Mouse (Mus musculus): ENCODE results near the gene Mrpl36. TPM values are rescaled to one million over a fixed set of nuclear protein-coding genes. Genes with fewer than 3 reads are reported as not detected.

Mrpl36 gene
- polyA plus RNA-seq, 1 experiment from 2014 or later, result 119 TPM

- 88% methylated on average over 9 of the region's 9 CpGs for WGBS
- DNase-seq (ENCODE audit: low spot score), result no peak
- H3K27me3 ChIP-seq (ENCODE audit: control insufficient read depth, insufficient read depth, low read length), result no peaks in the 10 kb centered on the region
- H3K9me3 ChIP-seq (ENCODE audit: control insufficient read depth, low read length), result no peaks in the 10 kb centered on the region
- no peak for ATAC-seq (replicated peaks; ENCODE audit: low FRiP score)
- H3K36me3 ChIP-seq (ENCODE audit: control insufficient read depth, insufficient read depth, low read length), result no peaks in the 10 kb centered on the region
- no peak overlapping the region for H3K4me3 ChIP-seq (ENCODE audit: low read depth, low read length)
- no peak overlapping the region for H3K27ac ChIP-seq (ENCODE audit: low read depth, low read length)
- no peaks in the 10 kb centered on the region for H3K4me1 ChIP-seq (replicated peaks; ENCODE audit: control insufficient read depth, insufficient read depth, low read length)
- no peak overlapping the region for H3K9ac ChIP-seq (ENCODE audit: low read length)
- no peak overlapping the region for H3K4me2 ChIP-seq (ENCODE audit: low read depth, low read length, severe bottlenecking)
Measured at GRCm38 (mm10) chr13:73350741-73351140, 22.4 kb downstream of the Mrpl36 start.

DNA sequence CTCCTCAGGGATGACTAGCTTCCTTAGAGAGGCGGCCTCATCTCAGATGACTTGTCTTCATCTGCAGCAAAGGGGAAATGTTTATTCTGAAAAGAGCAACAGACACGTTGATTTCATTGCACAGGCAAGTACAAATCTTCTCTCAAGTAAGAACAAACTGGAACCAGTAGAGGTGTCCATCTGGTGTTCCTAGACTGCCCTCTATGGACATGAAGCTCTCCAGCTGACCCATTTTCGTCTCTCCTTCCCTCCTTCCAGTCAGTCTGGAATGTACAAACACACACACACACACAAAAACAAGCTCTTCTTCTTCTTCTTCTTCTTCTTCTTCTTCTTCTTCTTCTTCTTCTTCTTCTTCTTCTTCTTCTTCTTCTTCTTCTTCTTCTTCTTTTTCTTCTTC is 23.6 kb downstream of the Mrpl36 start:
- no peak overlapping the region for H3K9ac ChIP-seq (ENCODE audit: low read length)
- 70% methylated on average over 3 of the region's 3 CpGs for WGBS
- ATAC-seq (replicated peaks; ENCODE audit: low FRiP score), result no peak

DNA sequence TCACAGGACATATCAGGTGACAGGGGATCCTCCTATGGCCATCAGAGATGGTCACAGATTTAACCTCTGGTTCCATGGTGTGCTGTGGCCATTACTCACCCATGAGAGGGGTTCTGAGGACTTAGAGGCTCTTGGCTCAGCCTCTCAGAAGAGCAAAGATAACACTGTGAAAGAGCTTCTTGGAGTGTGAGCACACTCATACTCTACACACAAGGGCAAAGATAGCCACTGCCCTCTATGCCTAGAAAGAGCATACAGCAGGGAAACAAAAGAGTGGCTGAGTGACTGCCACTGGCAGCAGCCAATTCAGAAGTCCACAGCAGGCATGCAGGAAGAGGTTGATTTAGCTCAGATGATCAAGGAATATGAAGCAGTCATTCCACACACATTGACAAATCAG is 24.2 kb downstream of the Mrpl36 start:
- Histone ChIP-seq H3K4me3 (ENCODE audit: low read depth, low read length) (no peak overlapping the region), H3K27ac (ENCODE audit: low read depth, low read length) (no peak overlapping the region), H3K36me3 (ENCODE audit: control insufficient read depth, insufficient read depth, low read length) (no peaks in the 10 kb centered on the region), H3K4me2 (ENCODE audit: low read depth, low read length, severe bottlenecking) (no peak overlapping the region), H3K27me3 (ENCODE audit: control insufficient read depth, insufficient read depth, low read length) (no peaks in the 10 kb centered on the region), H3K4me1 (replicated peaks; ENCODE audit: control insufficient read depth, insufficient read depth, low read length) (no peaks in the 10 kb centered on the region), H3K9ac (ENCODE audit: low read length) (no peak overlapping the region), H3K9me3 (ENCODE audit: control insufficient read depth, low read length) (no peaks in the 10 kb centered on the region)
- DNase-seq (ENCODE audit: low spot score) (no peak), ATAC-seq (replicated peaks; ENCODE audit: low FRiP score) (no peak)

More for the DNA sequence above, 23.6 kb downstream of the Mrpl36 start:
- Histone ChIP-seq H3K27ac (ENCODE audit: low read depth, low read length) (no peak overlapping the region), H3K27me3 (ENCODE audit: control insufficient read depth, insufficient read depth, low read length) (no peaks in the 10 kb centered on the region), H3K4me2 (ENCODE audit: low read depth, low read length, severe bottlenecking) (no peak overlapping the region), H3K36me3 (ENCODE audit: control insufficient read depth, insufficient read depth, low read length) (no peaks in the 10 kb centered on the region), H3K9me3 (ENCODE audit: control insufficient read depth, low read length) (no peaks in the 10 kb centered on the region), H3K4me3 (ENCODE audit: low read depth, low read length) (no peak overlapping the region), H3K4me1 (replicated peaks; ENCODE audit: control insufficient read depth, insufficient read depth, low read length) (no peaks in the 10 kb centered on the region)
- no peak for DNase-seq (ENCODE audit: low spot score)

GRCm38 (mm10) chr13:73357106-73357505 is 28.8 kb downstream of the Mrpl36 start:
- no peak overlapping the region for H3K4me3 ChIP-seq (ENCODE audit: low read depth, low read length)
- no peaks in the 10 kb centered on the region for H3K4me1 ChIP-seq (replicated peaks; ENCODE audit: control insufficient read depth, insufficient read depth, low read length)
- no peak overlapping the region for H3K4me2 ChIP-seq (ENCODE audit: low read depth, low read length, severe bottlenecking)
- no peak for ATAC-seq (replicated peaks; ENCODE audit: low FRiP score)
- H3K36me3 ChIP-seq (ENCODE audit: control insufficient read depth, insufficient read depth, low read length), result no peaks in the 10 kb centered on the region
- no peaks in the 10 kb centered on the region for H3K9me3 ChIP-seq (ENCODE audit: control insufficient read depth, low read length)
- DNase-seq (ENCODE audit: low spot score), result no peak
- H3K9ac ChIP-seq (ENCODE audit: low read length), result no peak overlapping the region
- no peak overlapping the region for H3K27ac ChIP-seq (ENCODE audit: low read depth, low read length)
- no peaks in the 10 kb centered on the region for H3K27me3 ChIP-seq (ENCODE audit: control insufficient read depth, insufficient read depth, low read length)
- 92% methylated on average over 3 of the region's 3 CpGs for WGBS

GRCm38 (mm10) chr13:73373367-73373766 is 45.1 kb downstream of the Mrpl36 start:
- DNase-seq (ENCODE audit: low spot score) (no peak), ATAC-seq (replicated peaks; ENCODE audit: low FRiP score) (no peak)
- Histone ChIP-seq H3K27me3 (ENCODE audit: control insufficient read depth, insufficient read depth, low read length) (no peaks in the 10 kb centered on the region), H3K36me3 (ENCODE audit: control insufficient read depth, insufficient read depth, low read length) (no peaks in the 10 kb centered on the region), H3K4me3 (ENCODE audit: low read depth, low read length) (no peak overlapping the region), H3K9me3 (ENCODE audit: control insufficient read depth, low read length) (no peaks in the 10 kb centered on the region), H3K27ac (ENCODE audit: low read depth, low read length) (no peak overlapping the region), H3K4me1 (replicated peaks; ENCODE audit: control insufficient read depth, insufficient read depth, low read length) (no peaks in the 10 kb centered on the region), H3K9ac (ENCODE audit: low read length) (no peak overlapping the region), H3K4me2 (ENCODE audit: low read depth, low read length, severe bottlenecking) (no peak overlapping the region)
- WGBS, result 69% methylated on average over 4 of the region's 4 CpGs

- no peak overlapping the region for H3K4me3 ChIP-seq (ENCODE audit: low read depth, low read length)
- 56% methylated on average over 2 of the region's 2 CpGs for WGBS
- ATAC-seq (replicated peaks; ENCODE audit: low FRiP score) (no peak), DNase-seq (ENCODE audit: low spot score) (no peak)
- H3K27ac ChIP-seq (ENCODE audit: low read depth, low read length), result no peak overlapping the region
- no peaks in the 10 kb centered on the region for H3K27me3 ChIP-seq (ENCODE audit: control insufficient read depth, insufficient read depth, low read length)
- no peaks in the 10 kb centered on the region for H3K9me3 ChIP-seq (ENCODE audit: control insufficient read depth, low read length)
- no peak overlapping the region for H3K9ac ChIP-seq (ENCODE audit: low read length)
- H3K36me3 ChIP-seq (ENCODE audit: control insufficient read depth, insufficient read depth, low read length), result no peaks in the 10 kb centered on the region
- H3K4me1 ChIP-seq (replicated peaks; ENCODE audit: control insufficient read depth, insufficient read depth, low read length), result no peaks in the 10 kb centered on the region
- H3K4me2 ChIP-seq (ENCODE audit: low read depth, low read length, severe bottlenecking), result no peak overlapping the region
Measured at GRCm38 (mm10) chr13:73374612-73375011, 46.3 kb downstream of the Mrpl36 start.

GRCm38 (mm10) chr13:73377637-73378036 is 49.3 kb downstream of the Mrpl36 start:
- Histone ChIP-seq H3K27me3 (ENCODE audit: control insufficient read depth, insufficient read depth, low read length) (no peaks in the 10 kb centered on the region), H3K36me3 (ENCODE audit: control insufficient read depth, insufficient read depth, low read length) (no peaks in the 10 kb centered on the region), H3K4me3 (ENCODE audit: low read depth, low read length) (no peak overlapping the region), H3K4me2 (ENCODE audit: low read depth, low read length, severe bottlenecking) (no peak overlapping the region), H3K9me3 (ENCODE audit: control insufficient read depth, low read length) (no peaks in the 10 kb centered on the region), H3K9ac (ENCODE audit: low read length) (no peak overlapping the region), H3K27ac (ENCODE audit: low read depth, low read length) (no peak overlapping the region), H3K4me1 (replicated peaks; ENCODE audit: control insufficient read depth, insufficient read depth, low read length) (no peaks in the 10 kb centered on the region)
- DNase-seq (ENCODE audit: low spot score) (no peak), ATAC-seq (replicated peaks; ENCODE audit: low FRiP score) (no peak)
- 88% methylated on average over 9 of the region's 9 CpGs for WGBS

Other genes with a start within 250 kb of the Mrpl36 start
- gene Irx4, start 68.0 kb upstream of the Mrpl36 start, polyA plus RNA-seq (2014; fragmentation: Nextera tagmentation; extraction: Ambion mirVana), result 1.2 and 1.8 TPM in 2 replicates
- 327 and 340 TPM in 2 replicates for gene Ndufs6, start within 50 bp of the Mrpl36 start, polyA plus RNA-seq (2014; fragmentation: Nextera tagmentation; extraction: Ambion mirVana)
- 64.3 and 68.0 TPM in 2 replicates for gene Lpcat1, start 138.7 kb downstream of the Mrpl36 start, polyA plus RNA-seq (2014; fragmentation: Nextera tagmentation; extraction: Ambion mirVana)
- 0.08 and 0.75 TPM in 2 replicates for gene Slc6a3, start 208.2 kb downstream of the Mrpl36 start, polyA plus RNA-seq (2014; fragmentation: Nextera tagmentation; extraction: Ambion mirVana)